Mouse (Mus musculus): Measurements from ENCODE around the gene Aldh4a1. TPM values are rescaled to one million over a fixed set of nuclear protein-coding genes. Genes with fewer than 3 reads are reported as not detected.

The Aldh4a1 gene
- polyA plus RNA-seq (2015; fragmentation: Nextera tagmentation; extraction: Ambion mirVana): 31.9 and 35.4 TPM in 2 replicates

DNA sequence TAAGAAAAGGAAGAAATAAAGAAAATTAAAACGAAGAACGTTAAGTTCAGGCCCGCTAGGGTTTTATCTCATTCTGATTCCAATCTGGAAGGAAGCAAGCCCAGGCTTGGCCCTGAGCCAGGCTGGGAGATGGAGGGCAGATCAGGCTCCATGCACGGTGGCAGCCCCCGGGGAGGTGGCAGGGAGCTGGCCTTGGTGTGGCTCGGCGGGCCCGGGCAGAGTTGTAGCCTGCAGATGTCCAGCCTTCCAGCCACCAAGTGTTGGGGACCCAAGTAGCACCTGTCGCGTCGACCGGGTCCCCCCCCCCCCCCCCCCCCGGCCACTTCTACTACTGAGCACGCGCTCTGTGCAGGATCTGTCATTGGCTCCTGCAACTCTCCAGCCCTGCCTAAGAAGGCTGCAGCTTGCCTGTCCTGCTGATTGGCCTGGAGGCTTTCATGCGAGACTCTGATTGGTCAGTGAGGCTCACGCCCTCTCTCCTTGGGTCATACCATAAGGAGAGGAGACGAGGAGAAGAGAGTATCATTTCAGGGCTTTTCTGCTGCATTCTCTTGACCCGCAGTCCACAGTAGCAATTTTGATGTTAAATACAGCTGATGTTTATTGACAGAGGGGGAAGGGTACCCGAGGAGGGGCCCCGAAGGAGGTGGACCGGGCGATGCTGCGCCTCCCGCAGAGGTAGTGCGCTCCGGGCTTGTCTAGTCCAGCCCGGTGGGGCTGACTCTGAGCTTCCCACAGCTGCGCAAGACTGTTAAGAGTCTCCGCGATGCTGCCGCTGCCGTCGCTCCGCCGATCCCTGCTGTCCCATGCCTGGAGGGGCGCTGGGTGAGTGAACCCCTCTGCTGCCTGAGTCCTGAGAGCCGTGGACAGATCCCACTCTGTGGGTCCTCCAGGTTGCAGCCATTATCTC, at the start of gene Aldh4a1:
Aldh4a1 (plus strand) TSS at position 494 of the 910 bp plus-strand sequence.
- under 1% methylated on average over 33 of the region's 38 CpGs for WGBS
- H3K4me2 ChIP-seq (ENCODE audit: low read length): peak within 1 kb of the TSS; percentile 87

DNA sequence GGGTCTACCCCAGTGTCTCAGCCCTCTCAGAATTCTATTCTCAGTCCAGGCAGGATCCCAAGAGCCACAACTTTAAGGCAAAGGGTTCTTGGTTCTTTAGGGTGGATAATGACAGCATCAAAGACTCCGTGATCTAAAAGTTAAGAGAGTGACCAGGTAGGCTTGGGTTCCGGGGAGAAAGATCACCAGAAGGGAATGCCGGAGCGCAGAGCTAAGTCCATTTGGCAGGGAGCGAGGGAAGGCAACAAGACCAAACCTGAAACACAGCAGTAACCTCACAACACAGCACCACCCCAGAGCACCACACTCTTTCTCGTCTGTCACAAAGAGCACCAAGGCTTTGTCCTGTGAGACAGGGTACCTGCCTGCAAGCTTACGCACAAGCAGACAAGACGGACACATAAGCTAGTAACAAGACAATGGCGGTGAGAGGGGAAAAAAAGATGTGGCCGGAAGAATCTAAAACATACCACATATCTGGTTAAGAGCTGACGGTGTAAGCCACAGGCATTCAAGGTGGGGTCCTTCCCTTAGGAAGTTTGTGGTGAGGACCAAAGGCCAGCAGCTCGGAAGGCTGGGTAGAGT, 49.6 kb upstream of the Aldh4a1 start:
- no peak overlapping the region for H3K9ac ChIP-seq (ENCODE audit: low read depth, low read length)
- peaks cover 25% of the 10 kb centered on the region for H3K4me1 ChIP-seq (ENCODE audit: control insufficient read depth, insufficient read depth, low read depth, low read length)
- no peaks in the 10 kb centered on the region; the same call in 1 of the 2 replicates for H3K36me3 ChIP-seq (ENCODE audit: control insufficient read depth, insufficient read depth, low read length)
- no peak overlapping the region; the same call in 1 of the 2 replicates for H3K27ac ChIP-seq (ENCODE audit: low read depth, low read length)
- H3K4me3 ChIP-seq (ENCODE audit: low read length): no peak overlapping the region
- 90% methylated on average over 12 of the region's 12 CpGs for WGBS
- no peak for ATAC-seq
- H3K27me3 ChIP-seq (replicated peaks; ENCODE audit: control insufficient read depth, insufficient read depth, low read length): no peaks in the 10 kb centered on the region
- no peak overlapping the region for H3K4me2 ChIP-seq (ENCODE audit: low read length)
- H3K9me3 ChIP-seq (ENCODE audit: control insufficient read depth, low read length): no peaks in the 10 kb centered on the region

More for the DNA sequence above, at the start of gene Aldh4a1:
- Histone ChIP-seq H3K4me3 (ENCODE audit: low read length) (peak within 1 kb of the TSS; percentile 80), H3K9me3 (ENCODE audit: control insufficient read depth, low read length) (no peaks in the 10 kb centered on the region), H3K36me3 (ENCODE audit: control insufficient read depth, insufficient read depth, low read length) (no peaks in the 10 kb centered on the region), H3K4me1 (ENCODE audit: control insufficient read depth, insufficient read depth, low read depth, low read length) (peaks cover 14% of the 10 kb centered on the region), H3K27me3 (replicated peaks; ENCODE audit: control insufficient read depth, insufficient read depth, low read length) (no peaks in the 10 kb centered on the region), H3K27ac (ENCODE audit: low read depth, low read length) (peak within 1 kb of the TSS; percentile 94), H3K9ac (ENCODE audit: low read depth, low read length) (peak within 1 kb of the TSS; percentile 83)
- ATAC-seq: peak; percentile 100

- Histone ChIP-seq H3K27ac (ENCODE audit: low read depth, low read length) (peak overlapping the region; percentile 93), H3K9me3 (ENCODE audit: control insufficient read depth, low read length) (no peaks in the 10 kb centered on the region), H3K27me3 (replicated peaks; ENCODE audit: control insufficient read depth, insufficient read depth, low read length) (no peaks in the 10 kb centered on the region), H3K4me2 (ENCODE audit: low read length) (peak overlapping the region; percentile 83), H3K4me3 (ENCODE audit: low read length) (peak overlapping the region; percentile 92), H3K9ac (ENCODE audit: low read depth, low read length) (peak overlapping the region; percentile 79), H3K36me3 (ENCODE audit: control insufficient read depth, insufficient read depth, low read length) (no peaks in the 10 kb centered on the region; the same call in 1 of the 2 replicates), H3K4me1 (ENCODE audit: control insufficient read depth, insufficient read depth, low read depth, low read length) (peaks cover 30% of the 10 kb centered on the region)
- ATAC-seq: peak; percentile 97
- WGBS: under 1% methylated on average over 47 of the region's 52 CpGs
Observed at GRCm38 (mm10) chr4:139574156-139574798, 48.4 kb upstream of the Aldh4a1 start.

GRCm38 (mm10) chr4:139574799-139575672, 47.6 kb upstream of the Aldh4a1 start:
- under 1% methylated on average over 93 of the region's 111 CpGs for WGBS
- ATAC-seq: peak; percentile 9
- peak overlapping the region; percentile 93 for H3K27ac ChIP-seq (ENCODE audit: low read depth, low read length)
- H3K9me3 ChIP-seq (ENCODE audit: control insufficient read depth, low read length): no peaks in the 10 kb centered on the region
- peak overlapping the region; percentile 83 for H3K4me2 ChIP-seq (ENCODE audit: low read length)
- no peaks in the 10 kb centered on the region for H3K27me3 ChIP-seq (replicated peaks; ENCODE audit: control insufficient read depth, insufficient read depth, low read length)
- peak overlapping the region; percentile 79 for H3K9ac ChIP-seq (ENCODE audit: low read depth, low read length)
- H3K4me3 ChIP-seq (ENCODE audit: low read length): peak overlapping the region; percentile 92
- H3K4me1 ChIP-seq (ENCODE audit: control insufficient read depth, insufficient read depth, low read depth, low read length): peaks cover 31% of the 10 kb centered on the region
- no peaks in the 10 kb centered on the region; the same call in 1 of the 2 replicates for H3K36me3 ChIP-seq (ENCODE audit: control insufficient read depth, insufficient read depth, low read length)

DNA sequence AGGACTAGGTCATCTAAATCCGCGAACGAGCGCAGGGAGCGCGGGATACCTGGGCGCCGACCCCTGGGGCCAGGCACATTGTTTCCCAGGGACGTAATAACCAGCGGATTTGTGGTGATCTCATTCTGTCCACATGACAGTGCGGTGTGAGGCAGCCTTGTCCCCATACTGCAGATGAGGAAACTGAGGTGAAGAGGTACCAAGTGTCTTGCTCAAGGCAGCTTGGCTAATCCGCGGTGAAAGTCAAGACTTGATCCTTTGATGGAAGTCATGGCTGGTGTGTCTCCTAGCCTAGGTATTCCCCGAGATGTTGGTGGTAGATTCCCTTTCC, 47.0 kb upstream of the Aldh4a1 start:
- Histone ChIP-seq H3K27ac (ENCODE audit: low read depth, low read length) (peak overlapping the region; percentile 93), H3K27me3 (replicated peaks; ENCODE audit: control insufficient read depth, insufficient read depth, low read length) (no peaks in the 10 kb centered on the region), H3K36me3 (ENCODE audit: control insufficient read depth, insufficient read depth, low read length) (no peaks in the 10 kb centered on the region; the same call in 1 of the 2 replicates), H3K9me3 (ENCODE audit: control insufficient read depth, low read length) (no peaks in the 10 kb centered on the region), H3K9ac (ENCODE audit: low read depth, low read length) (peak overlapping the region; percentile 79), H3K4me3 (ENCODE audit: low read length) (peak overlapping the region; percentile 92), H3K4me2 (ENCODE audit: low read length) (peak overlapping the region; percentile 83), H3K4me1 (ENCODE audit: control insufficient read depth, insufficient read depth, low read depth, low read length) (peaks cover 36% of the 10 kb centered on the region)
- ATAC-seq: no peak
- 10% methylated on average over 14 of the region's 14 CpGs for WGBS

- WGBS: 45% methylated on average over 14 of the region's 14 CpGs
- peaks cover 43% of the 10 kb centered on the region for H3K4me1 ChIP-seq (ENCODE audit: control insufficient read depth, insufficient read depth, low read depth, low read length)
- no peaks in the 10 kb centered on the region for H3K27me3 ChIP-seq (replicated peaks; ENCODE audit: control insufficient read depth, insufficient read depth, low read length)
- no peak overlapping the region for H3K27ac ChIP-seq (ENCODE audit: low read depth, low read length)
- H3K9me3 ChIP-seq (ENCODE audit: control insufficient read depth, low read length): no peaks in the 10 kb centered on the region
- no peaks in the 10 kb centered on the region; the same call in 1 of the 2 replicates for H3K36me3 ChIP-seq (ENCODE audit: control insufficient read depth, insufficient read depth, low read length)
- ATAC-seq: no peak
- peak overlapping the region; percentile 92 for H3K4me3 ChIP-seq (ENCODE audit: low read length)
- H3K9ac ChIP-seq (ENCODE audit: low read depth, low read length): peak overlapping the region; percentile 79
- H3K4me2 ChIP-seq (ENCODE audit: low read length): peak overlapping the region; percentile 83
Observed at GRCm38 (mm10) chr4:139576251-139576880, 46.3 kb upstream of the Aldh4a1 start.

DNA sequence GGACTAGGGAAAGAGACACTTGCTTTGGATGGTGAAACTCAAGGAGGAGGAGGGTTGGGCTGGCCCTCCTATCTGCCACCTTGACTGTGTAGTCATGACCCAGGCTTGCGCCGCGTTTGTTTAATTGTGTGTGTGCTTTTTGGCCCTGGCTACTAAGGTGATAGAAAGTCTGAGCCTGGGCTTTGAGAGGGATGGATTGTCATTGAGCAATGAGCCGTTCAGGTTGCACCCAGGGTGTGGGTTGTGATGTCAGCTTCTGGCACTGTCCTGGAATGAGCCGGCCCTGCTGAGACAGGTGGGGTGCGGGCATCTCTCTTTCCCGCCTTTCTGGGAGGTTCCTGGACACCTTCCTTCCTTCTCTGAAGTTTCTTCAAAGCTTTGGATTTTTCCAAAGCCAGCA, 45.7 kb upstream of the Aldh4a1 start:
- ATAC-seq: no peak
- H3K4me1 ChIP-seq (ENCODE audit: control insufficient read depth, insufficient read depth, low read depth, low read length): peaks cover 47% of the 10 kb centered on the region
- no peak overlapping the region for H3K27ac ChIP-seq (ENCODE audit: low read depth, low read length)
- WGBS: 82% methylated on average over 7 of the region's 7 CpGs
- H3K4me3 ChIP-seq (ENCODE audit: low read length): peak overlapping the region; percentile 92
- H3K9ac ChIP-seq (ENCODE audit: low read depth, low read length): no peak overlapping the region
- peak overlapping the region; percentile 83 for H3K4me2 ChIP-seq (ENCODE audit: low read length)
- H3K9me3 ChIP-seq (ENCODE audit: control insufficient read depth, low read length): no peaks in the 10 kb centered on the region
- H3K36me3 ChIP-seq (ENCODE audit: control insufficient read depth, insufficient read depth, low read length): no peaks in the 10 kb centered on the region; the same call in 1 of the 2 replicates
- H3K27me3 ChIP-seq (replicated peaks; ENCODE audit: control insufficient read depth, insufficient read depth, low read length): no peaks in the 10 kb centered on the region

GRCm38 (mm10) chr4:139578389-139578788, 44.3 kb upstream of the Aldh4a1 start:
- 91% methylated on average over 8 of the region's 8 CpGs for WGBS
- Histone ChIP-seq H3K4me3 (ENCODE audit: low read length) (no peak overlapping the region), H3K27ac (ENCODE audit: low read depth, low read length) (no peak overlapping the region), H3K4me1 (ENCODE audit: control insufficient read depth, insufficient read depth, low read depth, low read length) (peaks cover 51% of the 10 kb centered on the region), H3K9me3 (ENCODE audit: control insufficient read depth, low read length) (no peaks in the 10 kb centered on the region), H3K9ac (ENCODE audit: low read depth, low read length) (no peak overlapping the region), H3K4me2 (ENCODE audit: low read length) (peak overlapping the region; percentile 5; the same call in 1 of the 2 replicates), H3K27me3 (replicated peaks; ENCODE audit: control insufficient read depth, insufficient read depth, low read length) (no peaks in the 10 kb centered on the region), H3K36me3 (ENCODE audit: control insufficient read depth, insufficient read depth, low read length) (no peaks in the 10 kb centered on the region; the same call in 1 of the 2 replicates)
- no peak for ATAC-seq
